Mouse (Mus musculus): ENCODE results near the gene Grin2a.
"Not testable (repeated sequence)": the region's sequence is repeated elsewhere in the genome, so short reads cannot be mapped to it uniquely, and the experiment has no call there.

Gene Grin2a

GRCm38 (mm10) chr16:9625652-9626444 lies 369.5 kb downstream of the Grin2a start:
- DNase-seq (ENCODE audit: low read depth), result no peak

GRCm38 (mm10) chr16:9624346-9624745 lies 371.0 kb downstream of the Grin2a start:
- DNase-seq (ENCODE audit: low read depth), result no peak

GRCm38 (mm10) chr16:9618206-9618605 lies 377.2 kb downstream of the Grin2a start:
- DNase-seq (ENCODE audit: low read depth), result no peak

- no peak for DNase-seq (ENCODE audit: low read depth)
Measured at GRCm38 (mm10) chr16:9617215-9617614, 378.1 kb downstream of the Grin2a start.

GRCm38 (mm10) chr16:9616807-9617206 lies 378.6 kb downstream of the Grin2a start:
- DNase-seq (ENCODE audit: low read depth), result no peak

- DNase-seq (ENCODE audit: low read depth), result not testable (repeated sequence)
Measured at GRCm38 (mm10) chr16:9612596-9612995, 382.8 kb downstream of the Grin2a start.

GRCm38 (mm10) chr16:9607432-9607831 lies 387.9 kb downstream of the Grin2a start:
- no peak for DNase-seq (ENCODE audit: low read depth)

- DNase-seq (ENCODE audit: low read depth), result no peak
Measured at GRCm38 (mm10) chr16:9603983-9604382, 391.4 kb downstream of the Grin2a start.

- no peak for DNase-seq (ENCODE audit: low read depth)
Measured at GRCm38 (mm10) chr16:9602579-9602978, 392.8 kb downstream of the Grin2a start.

- DNase-seq (ENCODE audit: low read depth), result no peak
Measured at GRCm38 (mm10) chr16:9589176-9589575, 406.2 kb downstream of the Grin2a start.

- DNase-seq (ENCODE audit: low read depth), result no peak
Measured at GRCm38 (mm10) chr16:9588431-9588830, 406.9 kb downstream of the Grin2a start.

GRCm38 (mm10) chr16:9583981-9584380 lies 411.4 kb downstream of the Grin2a start:
- DNase-seq (ENCODE audit: low read depth), result no peak

GRCm38 (mm10) chr16:9571793-9572192 lies 423.6 kb downstream of the Grin2a start:
- no peak for DNase-seq (ENCODE audit: low read depth)

GRCm38 (mm10) chr16:9567286-9567685 lies 428.1 kb downstream of the Grin2a start:
- no peak for DNase-seq (ENCODE audit: low read depth)

- no peak for DNase-seq (ENCODE audit: low read depth)
Measured at GRCm38 (mm10) chr16:9561816-9562215, 433.5 kb downstream of the Grin2a start.

- DNase-seq (ENCODE audit: low read depth), result no peak
Measured at GRCm38 (mm10) chr16:9535196-9535595, 460.2 kb downstream of the Grin2a start.

GRCm38 (mm10) chr16:9533564-9534332 lies 461.6 kb downstream of the Grin2a start:
- no peak for DNase-seq (ENCODE audit: low read depth)

- no peak for DNase-seq (ENCODE audit: low read depth)
Measured at GRCm38 (mm10) chr16:9532843-9533532, 462.4 kb downstream of the Grin2a start.

- no peak for DNase-seq (ENCODE audit: low read depth)
Measured at GRCm38 (mm10) chr16:9527214-9527613, 468.1 kb downstream of the Grin2a start.

GRCm38 (mm10) chr16:9523314-9523713 lies 472.0 kb downstream of the Grin2a start:
- DNase-seq (ENCODE audit: low read depth), result no peak
